Mouse (Mus musculus): ENCODE results near the gene Snu13.

- TF ChIP-seq TAL1 (conservative IDR thresholded peaks at IDR 0.05; ENCODE audit: low read depth, low read length), result no peak
- TF ChIP-seq CTCF (IDR thresholded peaks at IDR 0.05; ENCODE audit: low read depth, low read length), result no peak
- TF ChIP-seq GATA1 (IDR thresholded peaks at IDR 0.05; ENCODE audit: borderline replicate concordance, low read length), result no peak
- no peak for TF ChIP-seq POLR2AphosphoS5 (IDR thresholded peaks at IDR 0.05; ENCODE audit: insufficient replicate concordance, low read depth, low read length)
- TF ChIP-seq GATA2 (IDR thresholded peaks at IDR 0.05; ENCODE audit: borderline replicate concordance, low read depth, low read length), result no peak
Observed at GRCm38 (mm10) chr15:82016830-82017229, 30.6 kb downstream of the Snu13 start.

All from G1E (cell line).